Mouse (Mus musculus): ENCODE results near the gene Ptpre. TPM values are rescaled to one million over a fixed set of nuclear protein-coding genes. Genes with fewer than 3 reads are reported as not detected.
"Not testable (repeated sequence)": the region's sequence is repeated elsewhere in the genome, so short reads cannot be mapped to it uniquely, and the experiment has no call there.

Gene Ptpre
- total RNA-seq, 2 experiments from 2014 or later, result 8.2 to 10.6 TPM

DNA sequence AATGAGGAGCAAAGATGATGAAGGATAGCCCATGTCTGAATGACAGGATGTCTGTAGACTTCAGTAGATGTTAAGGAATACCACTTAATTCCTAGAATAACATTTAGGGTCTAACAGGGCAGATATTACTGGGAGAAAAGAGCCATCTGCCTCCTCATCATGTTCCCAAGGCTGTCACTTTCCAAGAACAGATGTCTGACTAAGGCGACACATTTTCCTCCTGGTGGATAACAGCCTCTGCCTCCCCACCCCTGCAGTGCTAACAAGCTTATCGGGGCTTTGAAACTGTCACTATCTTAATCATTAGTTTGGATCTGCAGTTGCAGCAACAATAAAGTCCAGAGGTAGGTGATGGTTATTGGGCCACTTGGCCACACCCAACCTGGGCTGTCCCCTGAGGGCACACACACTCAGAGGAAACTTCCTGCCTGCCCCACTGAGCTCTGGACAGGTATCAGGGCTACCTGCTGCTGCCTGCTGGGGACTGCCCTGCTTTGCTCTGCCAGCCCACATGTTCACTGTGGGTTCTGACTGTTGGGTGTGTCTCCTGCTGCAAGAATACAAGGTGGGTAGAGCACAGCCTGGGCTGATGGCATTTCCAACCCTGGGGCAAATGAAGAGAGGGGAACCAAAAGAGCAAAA is 2.6 kb upstream of the Ptpre start:
- DNase-seq, result no peak

GRCm38 (mm10) chr7:135535908-135536307 is 1.4 kb upstream of the Ptpre start:
- no peak for DNase-seq

DNA sequence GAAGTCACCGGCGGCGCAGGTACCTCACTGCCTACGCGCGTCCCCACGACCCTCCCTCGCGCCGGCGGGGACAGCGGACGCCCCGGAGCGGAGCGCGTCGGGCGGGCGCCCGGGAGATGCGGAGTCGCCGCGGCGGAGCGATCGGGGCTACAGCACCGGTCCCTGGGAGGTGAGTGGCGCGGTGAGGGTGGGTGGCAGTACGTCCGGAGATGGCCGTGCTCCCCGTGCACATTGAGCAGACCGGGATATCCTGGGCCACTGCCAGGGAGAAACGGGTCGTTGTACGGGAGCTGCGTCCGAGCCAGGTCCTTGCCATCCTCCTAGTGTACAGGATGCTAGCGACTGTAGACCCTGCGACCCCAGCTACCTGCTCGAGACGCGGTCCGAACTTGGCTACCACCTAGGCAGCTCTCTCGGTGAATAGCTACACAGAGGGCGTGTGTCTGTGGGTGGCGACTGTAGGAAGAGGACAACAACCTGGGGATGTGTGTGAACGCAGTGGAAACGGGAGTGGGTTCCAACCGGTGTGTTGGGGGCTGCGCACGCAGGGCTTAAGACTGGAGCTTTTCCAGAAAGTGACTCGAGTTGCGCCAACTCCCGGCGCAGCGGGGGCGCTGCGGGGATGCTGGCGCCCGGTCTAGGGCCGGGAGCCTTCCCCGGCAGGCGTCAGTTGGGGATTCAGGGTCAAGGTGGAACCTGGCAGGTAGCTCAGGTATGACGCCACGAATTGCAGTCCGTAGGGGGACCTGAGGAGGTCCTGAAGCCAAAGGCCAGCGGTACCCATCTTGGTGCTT is 864 bp downstream of the Ptpre start:
- peak; percentile 48 for DNase-seq

DNA sequence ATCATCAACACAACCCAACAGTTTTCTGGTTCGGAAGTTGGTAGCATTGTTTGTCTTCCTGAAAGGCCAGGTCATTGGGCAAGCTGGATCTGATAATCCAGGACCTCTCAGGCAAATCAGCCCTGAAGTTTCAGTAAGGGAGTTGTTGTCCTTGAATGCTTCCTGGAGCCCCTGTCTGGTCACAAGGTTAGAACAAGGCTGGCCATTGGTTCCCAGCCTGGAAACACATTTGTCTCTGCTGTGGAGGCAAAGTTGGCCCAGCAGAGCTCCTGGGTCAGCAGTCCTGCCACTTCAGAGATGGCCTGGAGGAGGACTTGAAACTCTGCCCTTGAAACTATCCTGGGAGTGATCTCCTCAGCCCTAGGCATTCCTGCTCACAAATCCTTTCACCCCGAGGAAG is 2.1 kb downstream of the Ptpre start:
- DNase-seq, result no peak

DNA sequence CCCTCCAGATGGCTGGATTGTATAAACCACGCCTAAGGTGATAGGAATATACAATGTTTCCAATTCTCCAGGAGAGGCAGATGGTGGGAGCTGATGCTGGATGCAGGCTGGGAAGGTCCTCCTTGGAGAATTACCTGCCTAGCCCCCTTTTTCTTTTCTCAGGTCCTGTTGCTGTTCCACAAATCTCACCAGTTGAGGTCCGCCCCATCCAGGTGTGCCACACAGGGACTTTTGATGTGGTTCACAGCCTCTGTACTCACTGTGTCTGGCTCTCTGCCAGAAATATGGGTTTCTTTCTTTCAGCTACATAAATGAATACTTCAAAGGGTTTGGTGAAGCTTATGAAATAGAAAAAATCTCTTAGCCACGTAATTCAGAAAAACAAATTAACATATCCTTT is 5.0 kb downstream of the Ptpre start:
- DNase-seq, result no peak

DNA sequence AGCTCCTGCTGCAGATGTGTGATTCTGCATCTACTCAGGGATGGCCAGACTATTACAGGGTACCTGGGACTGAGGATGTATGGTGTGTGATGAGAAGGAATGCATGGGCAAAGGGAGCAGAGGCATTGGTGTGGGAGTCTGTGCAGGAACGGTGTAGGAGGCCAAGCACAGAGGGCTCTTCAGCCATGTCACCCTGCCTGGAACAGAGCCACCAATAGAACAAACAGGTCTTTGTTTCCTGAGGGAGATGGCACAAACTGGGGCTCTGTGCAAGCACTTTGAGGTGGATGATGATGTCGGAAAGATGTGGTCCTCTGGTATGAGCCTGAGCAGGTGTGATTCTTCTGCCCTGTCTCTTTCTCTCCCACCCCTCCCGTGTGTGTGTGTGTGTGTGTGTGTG is 5.8 kb downstream of the Ptpre start:
- no peak for DNase-seq

- no peak for DNase-seq
These were observed 7.0 kb downstream of the Ptpre start for GRCm38 (mm10) chr7:135544321-135544720.

DNA sequence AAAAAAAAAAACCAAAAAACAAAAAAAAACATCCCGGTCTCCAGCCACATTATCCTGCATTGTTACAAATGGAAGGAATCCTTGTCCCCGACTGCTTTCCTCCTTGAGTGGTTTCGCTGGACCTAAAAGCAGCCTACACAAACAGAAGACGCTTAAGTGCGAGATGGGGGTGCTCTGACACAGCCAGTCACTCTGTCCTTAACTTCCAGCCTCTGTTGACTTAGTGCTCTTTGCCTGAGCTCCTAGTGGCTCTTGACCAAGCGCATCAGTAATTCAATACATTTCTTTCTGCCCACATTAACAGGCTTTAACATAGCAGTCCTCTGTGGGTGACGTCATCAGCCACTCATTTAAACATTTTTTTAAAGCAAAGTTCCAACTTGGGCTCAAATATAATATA is 8.7 kb downstream of the Ptpre start:
- no peak for DNase-seq

GRCm38 (mm10) chr7:135546530-135546929 is 9.2 kb downstream of the Ptpre start:
- no peak for DNase-seq

GRCm38 (mm10) chr7:135548434-135548833 is 11.2 kb downstream of the Ptpre start:
- no peak for DNase-seq

GRCm38 (mm10) chr7:135551547-135551946 is 14.3 kb downstream of the Ptpre start:
- peak; percentile 56 for DNase-seq

DNA sequence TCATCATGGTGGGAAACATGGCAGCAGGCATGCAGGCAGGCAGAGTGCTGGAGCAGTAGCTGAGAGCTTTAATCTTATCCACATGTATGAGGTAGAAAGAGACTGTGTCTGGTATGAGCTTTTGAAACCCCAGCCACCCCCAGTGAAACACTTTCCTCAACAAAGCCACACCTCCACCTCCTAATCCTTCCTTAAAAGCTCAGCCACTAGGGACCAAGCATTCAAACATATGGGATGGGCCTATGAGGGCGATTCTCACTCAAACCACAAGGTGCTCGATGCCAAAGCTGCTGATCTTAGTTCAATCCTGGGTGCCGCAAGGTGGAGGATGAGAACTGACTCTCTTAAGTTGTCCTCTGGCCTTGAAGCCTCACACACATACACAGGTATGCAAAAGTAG is 16.3 kb downstream of the Ptpre start:
- no peak for DNase-seq

DNA sequence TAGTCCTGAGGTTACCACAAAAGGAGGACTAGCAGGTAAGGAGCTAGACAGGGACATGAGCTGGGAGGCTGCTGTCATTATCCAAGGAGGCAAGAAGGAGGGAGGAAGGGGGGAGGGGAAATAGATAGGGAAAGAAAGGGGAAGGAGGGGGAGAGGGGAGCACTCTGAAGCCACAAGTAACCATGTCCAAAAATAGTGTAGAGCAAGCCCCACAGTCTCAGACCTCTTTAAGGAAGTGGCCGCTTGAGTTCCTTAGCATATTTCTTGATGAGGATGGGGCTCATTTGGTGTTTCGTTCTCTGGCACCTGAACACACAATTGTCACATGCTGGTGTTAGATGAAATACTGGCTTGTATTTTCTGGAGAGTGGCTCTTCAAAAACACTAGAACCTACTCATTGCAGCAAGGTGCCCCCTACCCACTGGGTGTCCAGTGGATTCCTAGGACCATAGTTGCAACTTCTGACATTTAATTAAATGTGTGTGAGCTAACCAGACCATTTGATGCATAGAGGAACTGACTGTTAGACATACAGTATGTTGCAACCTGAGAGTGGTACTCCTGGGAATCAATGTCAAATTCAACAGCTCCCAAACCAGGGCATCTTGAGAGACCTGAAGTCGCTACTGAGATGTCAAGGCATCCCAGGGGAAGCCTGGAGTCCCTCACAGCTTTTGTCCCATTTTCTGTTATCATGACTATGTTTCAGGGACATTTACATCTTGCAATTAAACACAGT is 19.6 kb downstream of the Ptpre start:
- no peak for DNase-seq

DNA sequence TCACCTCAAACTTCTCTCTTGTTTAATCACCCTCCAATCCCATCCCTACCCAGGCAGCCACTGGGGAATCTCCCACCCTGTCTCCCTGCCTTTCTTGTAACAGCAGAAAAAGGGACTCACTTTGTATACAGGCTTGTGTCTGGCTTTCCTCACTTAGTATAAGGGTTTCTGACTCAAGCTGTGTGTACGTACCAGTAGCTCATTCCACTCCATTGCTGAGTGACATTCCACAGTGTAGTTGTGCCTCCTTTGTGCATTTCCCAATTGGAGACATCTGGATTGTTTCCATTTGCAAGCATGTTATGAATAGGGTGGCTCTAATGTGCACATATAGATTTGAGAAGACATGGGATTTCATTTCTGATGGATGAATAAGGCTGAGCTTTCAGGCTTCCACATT is 23.0 kb downstream of the Ptpre start:
- DNase-seq, result no peak

- DNase-seq, result no peak
These were observed 26.7 kb downstream of the Ptpre start for GRCm38 (mm10) chr7:135564022-135564421.

GRCm38 (mm10) chr7:135566013-135566412 is 28.7 kb downstream of the Ptpre start:
- no peak for DNase-seq

- no peak for DNase-seq
These were observed 30.3 kb downstream of the Ptpre start for GRCm38 (mm10) chr7:135567582-135567981.

DNA sequence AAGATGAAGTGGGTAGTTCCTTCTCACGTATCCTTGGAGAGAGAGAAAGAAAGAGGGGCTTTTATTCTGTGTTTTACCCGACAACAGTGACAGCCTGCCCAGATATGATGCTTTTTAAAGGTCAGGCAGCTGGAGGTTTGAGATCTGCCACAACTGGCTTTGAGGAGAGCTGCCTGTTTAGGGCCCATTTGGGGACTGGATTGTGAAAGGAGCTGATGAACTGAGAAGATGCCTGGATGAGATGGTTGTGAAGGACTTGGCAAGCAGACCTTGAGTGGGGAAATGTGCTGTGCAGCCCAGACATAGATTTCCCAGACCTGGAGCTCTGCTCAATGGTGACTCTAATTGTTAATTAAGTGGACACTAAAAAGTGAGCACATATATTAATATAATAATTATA is 31.3 kb downstream of the Ptpre start:
- no peak for DNase-seq

GRCm38 (mm10) chr7:135571392-135571791 is 34.1 kb downstream of the Ptpre start:
- no peak for DNase-seq

GRCm38 (mm10) chr7:135571951-135572559 is 34.8 kb downstream of the Ptpre start:
- peak; percentile 25 for DNase-seq

DNA sequence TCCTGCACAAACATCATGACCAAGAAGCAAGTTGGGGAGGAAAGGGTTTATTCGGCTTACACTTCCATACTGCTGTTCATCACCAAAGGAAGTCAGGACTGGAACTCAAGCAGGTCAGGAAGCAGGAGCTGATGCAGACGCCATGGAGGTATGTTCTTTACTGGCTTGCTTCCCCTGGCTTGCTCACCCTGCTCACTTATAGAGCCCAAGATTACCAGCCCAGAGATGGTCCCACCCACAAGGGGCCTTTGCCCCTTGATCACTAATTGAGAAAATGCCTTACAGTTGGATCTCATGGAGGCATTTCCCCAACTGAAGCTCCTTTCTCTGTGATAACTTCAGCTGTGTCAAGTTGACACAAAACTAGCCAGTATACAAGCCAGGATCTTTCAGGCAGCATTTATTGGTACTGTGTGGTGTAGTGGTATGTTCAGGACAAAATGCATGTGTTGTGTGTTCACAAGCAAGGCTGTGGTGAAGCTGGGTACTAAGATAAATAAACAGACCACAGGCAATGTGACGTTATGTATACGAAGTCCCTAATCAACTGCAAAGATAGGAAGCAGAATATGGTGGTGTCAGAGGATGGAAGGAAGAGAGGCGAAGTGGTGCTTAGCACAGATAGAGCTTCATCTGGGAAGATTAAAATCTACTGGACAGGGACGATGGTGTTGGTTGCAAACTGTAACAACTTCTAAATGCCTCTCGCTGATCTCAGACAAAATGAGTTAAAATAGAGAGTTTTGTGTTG is 38.2 kb downstream of the Ptpre start:
- DNase-seq, result not testable (repeated sequence)

DNA sequence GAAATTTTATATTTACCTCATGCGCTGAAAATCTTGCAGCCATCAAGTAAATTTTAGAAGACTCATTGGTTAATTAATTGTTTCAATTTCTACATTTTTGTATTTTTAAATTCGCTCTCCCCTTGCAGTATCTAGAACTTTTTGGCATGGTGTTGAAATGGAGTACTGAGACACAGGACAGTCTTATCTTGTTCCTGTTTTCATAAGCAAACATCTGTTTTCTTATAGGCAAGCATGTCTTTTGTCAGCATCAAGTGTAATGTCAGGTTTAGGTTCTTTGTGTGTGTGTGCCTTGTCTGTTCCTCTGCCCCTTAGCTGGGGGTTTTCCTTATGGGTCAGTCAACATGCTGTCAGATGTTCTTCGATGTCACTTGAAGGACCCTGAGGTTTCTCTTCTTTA is 39.0 kb downstream of the Ptpre start:
- no peak for DNase-seq

Data from gastrocnemius, postnatal 10 days (tissue).